Mouse (Mus musculus) left cerebral cortex, adult 11 months (tissue): ENCODE measurements at regions not wholly inside any gene's neighbourhood (a gene's known extent, or its start where the extent isn't known, plus 50 kb on each side); places are given as distances from the start of the nearest gene placed in this dataset.
"Not testable (repeated sequence)": the region's sequence is repeated elsewhere in the genome, so short reads cannot be mapped to it uniquely, and the experiment has no call there.

ENCODE experiments used
- DNase-seq: peaks from one replicate; pipeline ENCODE4 v3.0.0; 2022; ENCODE audit warnings: low spot score

- DNase-seq: peak; percentile 84
Measured at GRCm38 (mm10) chr16:31508981-31509380, 86.9 kb downstream of the Bdh1 start.

DNA sequence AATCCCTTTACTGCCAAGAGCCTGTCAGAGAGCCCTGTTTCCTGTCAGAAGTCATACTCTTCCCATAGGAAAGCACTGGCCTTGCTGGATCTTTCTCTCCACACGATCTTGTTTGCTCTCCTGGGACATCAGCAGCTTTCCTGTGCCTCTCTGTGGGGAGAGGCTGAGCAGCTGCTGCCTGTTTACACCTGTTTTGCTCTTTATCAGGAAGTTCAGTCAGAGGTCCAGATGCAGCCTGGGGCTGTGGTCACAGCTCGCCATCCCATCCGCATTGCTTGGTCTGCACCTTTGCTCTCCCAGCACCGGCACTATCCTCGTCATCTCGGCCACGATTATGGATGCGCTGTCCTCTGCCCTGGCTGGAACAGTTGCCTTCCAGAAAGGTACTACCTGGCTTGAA, 88.0 kb downstream of the Bdh1 start:
- DNase-seq: no peak

- DNase-seq: no peak
Measured at GRCm38 (mm10) chr16:31518816-31519215, 96.7 kb downstream of the Bdh1 start.

DNA sequence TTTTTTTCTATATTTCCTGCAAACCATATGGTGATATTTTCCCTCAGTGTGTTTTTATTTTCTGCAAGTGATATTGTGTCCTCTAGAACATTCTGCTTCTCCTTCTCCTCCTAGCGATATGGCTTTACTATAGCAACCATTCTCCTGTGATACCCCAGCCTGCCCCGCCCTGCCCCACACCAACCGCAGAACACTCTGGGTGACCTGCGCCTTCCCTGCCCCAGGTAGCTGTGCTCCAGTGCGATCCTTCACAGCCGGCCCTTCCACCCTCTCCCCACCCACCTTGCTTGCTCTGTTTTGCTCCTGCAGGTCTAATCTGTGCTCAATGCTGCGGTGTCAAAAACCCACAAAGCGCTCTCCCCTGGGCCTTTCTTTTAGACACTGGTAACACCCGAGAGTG, 98.0 kb downstream of the Bdh1 start:
- DNase-seq: no peak

DNA sequence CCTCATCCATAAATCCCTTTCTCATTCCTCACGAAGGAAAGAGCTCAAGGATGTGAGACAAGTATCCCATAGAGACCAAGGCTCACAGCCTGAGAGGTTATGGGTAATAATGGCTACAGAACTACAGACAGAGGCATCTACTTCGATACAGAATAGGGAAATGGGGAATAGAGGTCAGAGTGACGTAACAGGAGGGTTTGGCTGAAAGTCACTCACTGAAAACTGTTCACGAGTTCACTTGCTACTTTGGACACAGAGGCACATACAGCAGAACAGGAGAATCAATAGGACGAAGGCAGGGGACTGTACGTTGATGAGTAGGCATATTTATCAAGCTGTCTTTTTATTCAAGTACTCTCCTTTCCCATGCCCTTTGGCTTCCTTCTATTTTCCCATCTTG, 99.7 kb downstream of the Bdh1 start:
- no peak for DNase-seq

- no peak for DNase-seq
Measured at GRCm38 (mm10) chr16:31526711-31527344, 104.7 kb downstream of the Bdh1 start.

DNA sequence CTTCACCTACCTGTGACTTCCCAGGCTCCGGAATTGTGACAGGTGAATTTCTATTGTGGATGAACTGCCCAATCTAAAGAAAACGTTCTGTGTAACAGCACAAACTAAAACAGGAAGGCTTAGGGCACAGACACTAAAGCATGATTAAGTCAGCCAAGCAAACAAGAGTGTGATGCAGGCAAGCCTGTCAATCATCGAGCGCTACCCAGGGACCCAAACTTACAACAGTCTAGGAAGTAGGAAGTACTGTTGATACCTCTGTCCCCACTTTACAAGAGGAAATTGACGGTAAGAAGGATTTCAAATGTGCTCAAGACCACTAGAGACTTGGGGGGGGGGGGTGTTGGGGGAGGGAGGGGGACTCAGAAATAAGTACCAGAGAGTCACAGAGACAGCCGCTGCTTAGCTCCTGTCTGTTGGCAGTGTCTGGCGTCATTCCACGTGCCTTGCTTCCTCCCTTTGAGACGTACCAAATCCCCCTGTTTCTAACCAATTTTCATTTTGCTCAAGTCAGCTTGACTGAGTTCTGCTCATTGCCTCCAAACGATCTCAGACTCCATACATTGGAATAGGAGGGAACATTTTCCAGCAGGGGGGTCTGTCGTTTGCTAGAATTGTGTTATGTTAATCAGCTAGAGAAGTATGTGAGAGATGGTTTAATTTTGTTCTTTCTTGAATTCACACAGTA, 106.7 kb downstream of the Bdh1 start:
- no peak for DNase-seq

GRCm38 (mm10) chr16:31529284-31529958, 107.3 kb downstream of the Bdh1 start:
- DNase-seq: no peak

DNA sequence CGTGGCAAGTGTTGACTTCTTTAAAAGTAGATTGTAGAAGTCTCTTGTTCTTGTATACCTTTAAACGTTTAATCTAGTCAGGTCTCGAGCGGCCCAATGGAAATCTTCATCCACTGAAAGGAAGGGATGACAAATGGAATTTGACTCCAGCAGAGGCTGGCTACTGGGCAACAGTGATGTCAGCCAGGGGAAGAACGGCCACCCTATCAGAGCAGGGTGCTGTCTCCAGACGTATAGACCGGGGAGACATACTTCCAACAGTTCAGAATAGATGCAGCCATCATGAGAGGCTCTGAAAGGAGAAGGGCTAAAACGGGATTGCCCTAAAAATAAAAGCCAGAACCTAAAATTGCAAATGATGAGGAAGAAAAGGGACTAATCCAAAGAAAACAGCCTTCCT, 108.0 kb downstream of the Bdh1 start:
- DNase-seq: no peak

GRCm38 (mm10) chr16:31533196-31533777, 111.2 kb downstream of the Bdh1 start:
- no peak for DNase-seq

GRCm38 (mm10) chr16:31534923-31535523, 112.9 kb downstream of the Bdh1 start:
- no peak for DNase-seq

DNA sequence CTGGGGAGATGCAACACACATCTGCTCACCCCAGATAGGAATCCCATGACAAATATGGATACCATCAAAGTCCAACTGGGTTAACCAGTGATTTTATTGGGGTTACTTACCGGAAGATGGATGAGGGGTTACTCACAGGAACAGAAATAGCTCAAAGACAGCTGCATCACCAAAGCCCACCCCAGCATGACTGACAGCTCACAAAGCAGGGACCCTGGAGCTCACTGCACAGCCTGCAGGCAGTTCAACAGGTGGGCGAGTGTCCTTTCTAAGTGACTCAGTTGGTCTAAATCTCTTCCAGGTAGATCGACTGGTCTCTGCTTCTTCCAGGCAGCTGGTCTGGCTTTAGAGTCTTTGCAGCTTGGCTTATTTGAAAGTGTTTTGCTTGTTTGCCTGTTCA, 114.2 kb downstream of the Bdh1 start:
- DNase-seq: no peak

GRCm38 (mm10) chr16:31538606-31539005, 116.5 kb downstream of the Bdh1 start:
- no peak for DNase-seq

GRCm38 (mm10) chr16:31543499-31544170, 119.6 kb upstream of the Dlg1 start:
- DNase-seq: no peak

GRCm38 (mm10) chr16:31546062-31546827, 117.0 kb upstream of the Dlg1 start:
- DNase-seq: no peak

DNA sequence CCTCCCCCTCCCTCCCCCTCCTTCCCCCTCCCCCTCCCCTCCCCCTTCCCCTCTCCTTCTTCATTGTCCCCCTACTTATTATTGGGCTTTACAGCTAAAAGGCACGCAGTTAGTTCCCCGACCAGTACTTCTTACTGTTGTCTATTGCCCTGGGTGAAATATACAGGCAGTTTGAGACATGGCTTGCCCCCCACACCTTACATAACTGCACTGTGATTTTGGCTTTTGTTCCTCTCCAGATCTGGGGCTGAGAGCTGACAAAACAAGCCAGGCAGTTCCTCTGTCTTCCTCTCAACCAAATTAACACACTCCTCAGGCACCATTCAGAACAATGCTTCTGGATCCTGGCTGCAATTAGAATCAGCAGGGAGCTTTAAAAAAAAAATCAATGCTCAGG, 116.4 kb upstream of the Dlg1 start:
- no peak for DNase-seq

DNA sequence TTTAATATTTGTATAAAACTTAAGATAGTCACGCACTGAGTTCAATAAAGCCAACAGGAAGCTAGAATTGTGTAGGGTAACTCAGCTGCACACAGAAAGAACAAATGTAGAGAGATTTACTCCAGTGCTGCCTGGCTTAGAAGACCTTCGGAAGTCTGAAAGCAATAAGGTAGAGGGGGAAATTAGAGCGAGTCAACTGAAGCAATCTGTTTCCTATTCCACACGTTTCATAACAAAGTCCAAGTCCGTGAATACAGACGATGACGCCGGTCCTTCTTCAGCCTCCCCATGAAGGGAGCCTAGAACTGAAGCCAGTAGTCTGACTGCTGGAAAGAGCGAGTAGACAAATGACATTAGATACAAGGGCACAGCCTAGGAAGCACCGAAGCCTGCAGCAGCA, 115.9 kb upstream of the Dlg1 start:
- no peak for DNase-seq

GRCm38 (mm10) chr16:31549975-31550374, 113.3 kb upstream of the Dlg1 start:
- no peak for DNase-seq

- not testable (repeated sequence) for DNase-seq
Measured at GRCm38 (mm10) chr16:31550539-31550938, 112.7 kb upstream of the Dlg1 start.

GRCm38 (mm10) chr16:31551416-31552151, 111.7 kb upstream of the Dlg1 start:
- DNase-seq: no peak
